Mouse (Mus musculus) CH12.LX (cell line): Measurements from ENCODE around the gene Lrrc28. TPM values are rescaled to one million over a fixed set of nuclear protein-coding genes. Genes with fewer than 3 reads are reported as not detected.
A peak's percentile ranks its signal among the peaks of the same experiment; 100 is the strongest.

ENCODE experiments used
- DNase-seq: peaks from one replicate; pipeline ENCODE4 v3.0.0-alpha.2; 2013; ENCODE audit errors: extremely low read depth
- H3K27ac ChIP-seq: 2 replicates; pipeline ENCODE4 v1.5.1; 2012; ENCODE audit warnings: low read depth, mild to moderate bottlenecking, control low read depth, moderate library complexity; ENCODE audit not compliant: insufficient read depth
- H3K27me3 ChIP-seq: replicated peaks from 2 replicates; pipeline ENCODE3; 2012; ENCODE audit warnings: inconsistent platforms
- H3K36me3 ChIP-seq, 2 experiments: replicated peaks in 1 of 2; 2 replicates each; pipeline versions ENCODE3 to v1.6.1; 2012; ENCODE audit warnings: inconsistent platforms in 1 of 2, low read length in 1 of 2, mild to moderate bottlenecking in 1 of 2, mixed read lengths in 1 of 2, moderate library complexity in 1 of 2; ENCODE audit not compliant: control insufficient read depth in 1 of 2, insufficient read depth in 1 of 2
- H3K4me1 ChIP-seq, 2 experiments: 2 replicates each; pipeline ENCODE4 v1.6.1; 2012; ENCODE audit warnings: inconsistent platforms in 1 of 2, moderate library complexity in 1 of 2; ENCODE audit not compliant: insufficient read depth in 2 of 2, control insufficient read depth in 1 of 2
- H3K4me2 ChIP-seq: 2 replicates; pipeline ENCODE4 v1.6.1; 2012; ENCODE audit warnings: low read depth, mild to moderate bottlenecking, control low read depth; ENCODE audit not compliant: poor library complexity, insufficient read depth, severe bottlenecking
- H3K4me3 ChIP-seq, 3 experiments: fragments of 150-350 bp in 1 of 3; sonication (generic) in 1 of 3; replicated peaks in 1 of 3; 2 replicates each; pipeline versions ENCODE3 to v1.5.1; 2011 to 2012; ENCODE audit warnings: low read depth in 2 of 3, low read length in 2 of 3, mild to moderate bottlenecking in 2 of 3, moderate library complexity in 2 of 3, control low read depth in 1 of 3, improper control_type of control experiment in 1 of 3, inconsistent platforms in 1 of 3, mixed read lengths in 1 of 3; ENCODE audit not compliant: poor library complexity in 1 of 3
- H3K79me2 ChIP-seq: replicated peaks from 2 replicates; pipeline ENCODE4 v1.6.1; 2012; ENCODE audit warnings: mild to moderate bottlenecking, moderate library complexity; ENCODE audit not compliant: control insufficient read depth, poor library complexity, insufficient read depth, severe bottlenecking; ENCODE audit errors: extremely low read depth
- H3K9ac ChIP-seq: 2 replicates; pipeline ENCODE4 v1.6.1; 2012; ENCODE audit warnings: low read depth, mild to moderate bottlenecking, control low read depth, moderate library complexity; ENCODE audit not compliant: insufficient read depth
- H3K9me3 ChIP-seq: replicated peaks from 2 replicates; pipeline ENCODE3; 2012; ENCODE audit warnings: low read length, inconsistent platforms, mixed read lengths
- CHD1 ChIP-seq: IDR thresholded peaks from 2 replicates; pipeline ENCODE4 v1.6.1; 2012; ENCODE audit warnings: low read depth, low read length, improper control_type of control experiment, inconsistent platforms
- CTCF ChIP-seq, 2 experiments: IDR thresholded peaks in 1 of 2; conservative IDR thresholded peaks in 1 of 2; 2 replicates each; pipeline ENCODE4 v1.5.1; 2011 to 2012; ENCODE audit warnings: low read depth in 2 of 2, low read length in 2 of 2, improper control_type of control experiment in 1 of 2, inconsistent platforms in 1 of 2, mild to moderate bottlenecking in 1 of 2, moderate library complexity in 1 of 2
- ELF1 ChIP-seq: IDR thresholded peaks from 2 replicates; pipeline ENCODE4 v1.6.1; 2014; ENCODE audit warnings: low read depth, mild to moderate bottlenecking, inconsistent platforms, low read length, improper control_type of control experiment
- ETS1 ChIP-seq: conservative IDR thresholded peaks from 2 replicates; pipeline ENCODE4 v1.6.1; 2012; ENCODE audit warnings: low read depth, mild to moderate bottlenecking, inconsistent platforms, low read length, improper control_type of control experiment, moderate library complexity
- GABPA ChIP-seq: IDR thresholded peaks from 2 replicates; pipeline ENCODE4 v1.6.1; 2012; ENCODE audit warnings: low read depth, low read length, improper control_type of control experiment, inconsistent platforms; ENCODE audit not compliant: insufficient replicate concordance
- IRF4 ChIP-seq: IDR thresholded peaks from 2 replicates; pipeline ENCODE4 v1.6.1; 2014; ENCODE audit warnings: low read depth, mild to moderate bottlenecking, inconsistent platforms, low read length, improper control_type of control experiment
- JUN ChIP-seq: IDR thresholded peaks from 2 replicates; pipeline ENCODE4 v1.6.1; 2011; ENCODE audit warnings: low read depth, mild to moderate bottlenecking, low read length, improper control_type of control experiment, moderate library complexity; ENCODE audit not compliant: insufficient read depth
- JUND ChIP-seq: conservative IDR thresholded peaks from 2 replicates; pipeline ENCODE4 v1.6.1; 2011; ENCODE audit warnings: low read depth, low read length, improper control_type of control experiment
- KAT2A ChIP-seq: IDR thresholded peaks from 2 replicates; pipeline ENCODE4 v1.6.1; 2012; ENCODE audit warnings: low read length, improper control_type of control experiment, inconsistent platforms; ENCODE audit not compliant: insufficient replicate concordance
- MAFK ChIP-seq: IDR thresholded peaks from 2 replicates; pipeline ENCODE4 v1.6.1; 2011; ENCODE audit warnings: low read length, improper control_type of control experiment; ENCODE audit not compliant: insufficient replicate concordance
- MYC ChIP-seq: IDR thresholded peaks from 2 replicates; pipeline ENCODE4 v1.6.1; 2011; ENCODE audit warnings: low read depth, mild to moderate bottlenecking, improper control_type of control experiment, low read length
- NELFE ChIP-seq: IDR thresholded peaks from 2 replicates; pipeline ENCODE4 v1.6.1; 2011; ENCODE audit warnings: low read depth, low read length, improper control_type of control experiment
- RAD21 ChIP-seq: IDR thresholded peaks from 2 replicates; pipeline ENCODE4 v1.6.1; 2011; ENCODE audit warnings: low read depth, mild to moderate bottlenecking, low read length, improper control_type of control experiment, moderate library complexity
- RCOR1 ChIP-seq: conservative IDR thresholded peaks from 2 replicates; pipeline ENCODE4 v1.6.1; 2012; ENCODE audit warnings: low read depth, mild to moderate bottlenecking, inconsistent platforms, low read length, improper control_type of control experiment
- SIN3A ChIP-seq: IDR thresholded peaks from 2 replicates; pipeline ENCODE4 v1.6.1; 2012; ENCODE audit warnings: low read length, improper control_type of control experiment, inconsistent platforms
- SMC3 ChIP-seq: IDR thresholded peaks from 2 replicates; pipeline ENCODE4 v1.6.1; 2011; ENCODE audit warnings: low read depth, low read length, improper control_type of control experiment
- TBP ChIP-seq: conservative IDR thresholded peaks from 2 replicates; pipeline ENCODE4 v1.6.1; 2011; ENCODE audit warnings: low read depth, low read length, improper control_type of control experiment
- TCF12 ChIP-seq: IDR thresholded peaks from 2 replicates; pipeline ENCODE4 v1.6.1; 2014; ENCODE audit warnings: low read depth, mild to moderate bottlenecking, inconsistent platforms, low read length, improper control_type of control experiment
- ZC3H11A ChIP-seq: IDR thresholded peaks from 2 replicates; pipeline ENCODE4 v1.6.1; 2012; ENCODE audit warnings: low read depth, mild to moderate bottlenecking, inconsistent platforms, low read length, improper control_type of control experiment
- ZMIZ1 ChIP-seq: IDR thresholded peaks from 2 replicates; pipeline ENCODE4 v1.6.1; 2012; ENCODE audit warnings: low read depth, mild to moderate bottlenecking, inconsistent platforms, low read length, improper control_type of control experiment
- dilution Hi-C: fragments of 300-500 bp; cut with MboI; formaldehyde crosslinking; loops from 2 replicates; pipeline ENCODE4 v1.14.3; 2020; ENCODE audit warnings: low sequenced_read_pairs; ENCODE audit not compliant: extremely low pct_unique_long_range_greater_than_20kb, extremely low pct_ligation_motif_present
- in situ Hi-C: fragments of 300-500 bp; cut with MboI; formaldehyde crosslinking; loops from 3 replicates; pipeline ENCODE4 v1.14.3; 2019; ENCODE audit warnings: low sequenced_read_pairs, low pct_ligation_motif_present, low pct_unique_long_range_greater_than_20kb, mixed read lengths
- polyA plus RNA-seq: library from polyadenylated mRNA; unstranded; fragments of >175 nt; gene quantifications from 2 replicates; pipeline ENCODE4 v1.2.1, GENCODE M21; 2012; ENCODE audit warnings: low read depth; ENCODE audit not compliant: insufficient read length
- total RNA-seq, 2 experiments: library from RNA; depleted of rRNA; stranded (reverse); fragments of 300-350 nt in 1 of 2; fragments of >200 nt in 1 of 2; gene quantifications; 2 replicates each; pipeline ENCODE4 v1.2.3; 2012 to 2014

Gene Lrrc28
- total and polyA plus RNA-seq, 3 experiments: 41.6 to 63.5 (median 59.2) TPM

DNA sequence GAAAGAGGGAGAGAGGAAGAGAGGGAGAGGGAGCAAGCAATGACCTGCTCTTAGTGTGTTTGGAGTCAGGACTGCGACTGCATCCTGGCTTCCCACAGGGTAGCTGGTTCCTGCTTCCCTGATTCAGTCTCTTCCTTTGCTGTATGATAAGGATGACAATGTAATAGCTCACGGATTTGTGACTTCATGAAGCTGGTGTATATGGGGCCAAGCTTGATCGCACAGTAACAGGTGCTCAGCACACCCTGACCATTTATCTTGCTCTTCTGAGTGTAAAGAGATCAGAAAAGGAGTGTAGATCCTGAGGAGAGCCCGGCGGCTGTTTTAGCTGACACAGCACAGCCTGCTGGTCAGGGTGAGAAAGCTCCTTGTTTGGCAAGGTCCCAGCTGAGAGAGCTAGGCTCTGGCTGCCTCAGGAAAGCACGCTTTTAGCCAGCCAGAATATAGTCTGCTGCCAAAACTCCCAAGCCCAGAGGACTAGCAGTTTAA, 96.0 kb downstream of the Lrrc28 start:
- Histone ChIP-seq H3K9me3 (no peaks in the 10 kb centered on the region), H3K4me2 (no peak overlapping the region), H3K27ac (no peak overlapping the region), H3K4me1 (peaks cover 10 to 39% of the 10 kb centered on the region in 2 experiments), H3K9ac (no peak overlapping the region), H3K4me3 (no peak overlapping the region), H3K79me2 (no peaks in the 10 kb centered on the region; the same call in 1 of the 2 replicates), H3K27me3 (no peaks in the 10 kb centered on the region), H3K36me3 (peaks cover 5 to 23% of the 10 kb centered on the region in 2 experiments)
- peak; percentile 74 for DNase-seq
- dilution Hi-C loops (no loop called here), in situ Hi-C loops (no loop called here)
- TF ChIP-seq ZMIZ1 (no peak), SIN3A (no peak), RAD21 (peak; percentile 85), SMC3 (peak; percentile 88), RCOR1 (no peak), NELFE (0 out of 2 replicates have a peak, but pooled peaks have one; percentile 13), MYC (peak; percentile 31; the same call in 1 of the 2 replicates), IRF4 (peak; percentile 24; the same call in 1 of the 2 replicates), ZC3H11A (peak; percentile 56), ELF1 (no peak), CTCF (conservative IDR thresholded peaks at IDR 0.05 in 1 of 2, IDR thresholded peaks at IDR 0.05 in 1 of 2; ENCODE audit: low read depth in 2 of 2, low read length in 2 of 2) (peak in 1 of 2 experiments; percentile 83; a peak in 2 of 4 replicates), MAFK (peak; percentile 90), JUND (no peak)

- no peak overlapping the region for H3K9ac ChIP-seq
- in situ Hi-C loops: no loop called here
- no peak overlapping the region for H3K27ac ChIP-seq
- peaks cover 8 to 26% of the 10 kb centered on the region in 2 experiments for H3K36me3 ChIP-seq
- H3K9me3 ChIP-seq: no peaks in the 10 kb centered on the region
- TF ChIP-seq SIN3A (no peak), JUND (no peak), JUN (no peak), ETS1 (no peak), RAD21 (no peak), IRF4 (no peak), TBP (no peak), KAT2A (no peak), CHD1 (no peak), TCF12 (no peak), GABPA (no peak)
- H3K4me3 ChIP-seq: no peak overlapping the region
- 0 out of 2 replicates have a peak overlapping the region, but pooled peaks have one; percentile 50 for H3K4me2 ChIP-seq
- H3K4me1 ChIP-seq: peaks cover 10 to 39% of the 10 kb centered on the region in 2 experiments
- H3K79me2 ChIP-seq: no peaks in the 10 kb centered on the region; the same call in 1 of the 2 replicates
- peak; percentile 60 for DNase-seq
- H3K27me3 ChIP-seq: no peaks in the 10 kb centered on the region
- dilution Hi-C loops: no loop called here
These were observed 96.4 kb downstream of the Lrrc28 start for GRCm38 (mm10) chr7:67548599-67549041.
